Comparison of ENCODE assay signal across 28 mouse cellular contexts in the genomic region with DNA sequence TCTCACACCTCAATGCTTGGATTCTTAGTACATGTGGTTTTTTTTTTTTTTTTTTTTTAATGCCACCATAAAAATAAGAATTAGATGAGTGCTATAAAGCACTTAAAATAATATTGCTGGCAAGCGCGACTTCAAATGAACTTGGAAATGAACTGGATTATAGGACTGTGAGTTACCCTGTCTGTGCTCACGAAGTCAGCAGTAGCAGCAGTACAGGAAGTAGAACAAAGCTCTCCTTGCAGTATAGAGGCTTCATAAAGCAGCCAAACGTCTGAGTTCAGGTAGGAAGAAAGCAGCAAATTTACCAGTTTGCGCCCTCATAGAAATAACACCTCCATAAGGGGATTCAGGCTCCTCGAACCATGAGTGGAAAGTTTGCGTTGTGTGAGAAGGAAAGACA.
"Had no signal": no experiment of that assay in that cellular context is flagged by ENCODE, and none has a peak within 500 bp of the region (broad histone marks: within the 10 kb centered on the region; RNA-seq: fewer than 3 reads in every experiment).

No protein-coding gene starts in this region.

- H3K9ac ChIP-seq: embryonic facial prominence, embryonic 12.5 days; embryonic facial prominence, embryonic 13.5 days; embryonic facial prominence, embryonic 15.5 days; forebrain, embryonic 12.5 days; forebrain, embryonic 13.5 days; forebrain, embryonic 15.5 days; forebrain, postnatal 0 days had no signal

- H3K4me1 ChIP-seq: embryonic facial prominence, embryonic 10.5 days; embryonic facial prominence, embryonic 12.5 days; forebrain, embryonic 10.5 days; forebrain, embryonic 12.5 days; forebrain, embryonic 13.5 days; forebrain, embryonic 15.5 days had no signal

- H3K4me2 ChIP-seq: embryonic facial prominence, embryonic 12.5 days; embryonic facial prominence, embryonic 13.5 days; embryonic facial prominence, embryonic 15.5 days; forebrain, embryonic 12.5 days; forebrain, embryonic 13.5 days; forebrain, embryonic 15.5 days had no signal

- H3K27me3 ChIP-seq: embryonic facial prominence, embryonic 12.5 days; embryonic facial prominence, embryonic 13.5 days; embryonic facial prominence, embryonic 15.5 days; forebrain, embryonic 12.5 days; forebrain, embryonic 13.5 days; forebrain, embryonic 15.5 days had no signal

- H3K36me3 ChIP-seq: embryonic facial prominence, embryonic 10.5 days; embryonic facial prominence, embryonic 12.5 days; embryonic facial prominence, embryonic 13.5 days; embryonic facial prominence, embryonic 15.5 days; forebrain, embryonic 10.5 days; forebrain, embryonic 12.5 days; forebrain, embryonic 15.5 days had no signal

- DNase-seq: cerebellum, adult 2 months; cerebellum, adult 8-10 months; cerebellum, adult 9-10 months; cerebellum, adult 9-11 months; cerebellum, postnatal 10 days; cerebellum, postnatal 14 days; cerebellum, postnatal 25 days; cerebellum, postnatal 36 days; embryo, embryonic 11 days; forebrain, postnatal 0 days; gastrocnemius, adult 2 months; gastrocnemius, postnatal 10 days; gastrocnemius, postnatal 14 days; gastrocnemius, postnatal 25 days; gastrocnemius, postnatal 36 days; heart, adult 18-20 months; heart, adult 2 months had no signal

- H3K9me3 ChIP-seq: embryonic facial prominence, embryonic 15.5 days; forebrain, embryonic 15.5 days had no signal

- ATAC-seq: forebrain, embryonic 13.5 days; forebrain, embryonic 14.5 days; forebrain, embryonic 15.5 days; forebrain, embryonic 16.5 days; forebrain, postnatal 0 days had no signal

- H3K4me3 ChIP-seq: embryonic facial prominence, embryonic 10.5 days; embryonic facial prominence, embryonic 12.5 days; embryonic facial prominence, embryonic 13.5 days; embryonic facial prominence, embryonic 15.5 days; erythroblast, embryonic 14.5 days; forebrain, embryonic 10.5 days; forebrain, embryonic 12.5 days; forebrain, embryonic 13.5 days; forebrain, embryonic 15.5 days; gastrocnemius, adult 2 months; heart, adult 2 months had no signal

- H3K27ac ChIP-seq: embryonic facial prominence, embryonic 10.5 days; embryonic facial prominence, embryonic 12.5 days; embryonic facial prominence, embryonic 13.5 days; embryonic facial prominence, embryonic 15.5 days; forebrain, embryonic 10.5 days; forebrain, embryonic 12.5 days; forebrain, embryonic 13.5 days; forebrain, embryonic 15.5 days; gastrocnemius, adult 2 months; heart, adult 2 months had no signal
